Mouse (Mus musculus) G1E (cell line): ENCODE measurements at regions not wholly inside any gene's neighbourhood (a gene's known extent, or its start where the extent isn't known, plus 50 kb on each side); places are given as distances from the start of the nearest gene placed in this dataset.

Source experiments
- ATAC-seq: 2 replicates; pipeline ENCODE4 v1.8.0; 2016; ENCODE audit warnings: mild to moderate bottlenecking; ENCODE audit not compliant: insufficient number of reproducible peaks, poor library complexity, low FRiP score, severe bottlenecking; ENCODE audit errors: extremely low read depth
- DNase-seq: peaks from one replicate; pipeline ENCODE4 v3.0.0; 2012; ENCODE audit warnings: low spot score
- H3K27me3 ChIP-seq: 2 replicates; pipeline ENCODE4 v1.6.1; 2012; ENCODE audit warnings: mild to moderate bottlenecking, low read length, inconsistent platforms; ENCODE audit not compliant: insufficient read depth
- H3K36me3 ChIP-seq: replicated peaks from 2 replicates; pipeline ENCODE3; 2012; ENCODE audit warnings: mild to moderate bottlenecking, inconsistent platforms
- H3K4me1 ChIP-seq: 2 replicates; pipeline ENCODE4 v1.6.1; 2012; ENCODE audit warnings: low read depth, low read length, inconsistent platforms, mixed read lengths; ENCODE audit not compliant: insufficient read depth
- H3K4me3 ChIP-seq: 2 replicates; pipeline ENCODE4 v1.5.1; 2012; ENCODE audit warnings: low read depth, mild to moderate bottlenecking, inconsistent platforms, low read length, moderate library complexity, mixed read lengths
- H3K9me3 ChIP-seq: replicated peaks from 2 replicates; pipeline ENCODE4 v1.6.1; 2012; ENCODE audit warnings: inconsistent platforms
- CTCF ChIP-seq: IDR thresholded peaks from 2 replicates; pipeline ENCODE4 v1.5.1; 2012; ENCODE audit warnings: low read depth, low read length, inconsistent platforms, mixed read lengths
- GATA1 ChIP-seq: IDR thresholded peaks from 2 replicates; pipeline ENCODE4 v1.6.1; 2012; ENCODE audit warnings: borderline replicate concordance, low read length, inconsistent platforms, mixed read lengths
- GATA2 ChIP-seq: IDR thresholded peaks from 2 replicates; pipeline ENCODE4 v1.6.1; 2012; ENCODE audit warnings: low read depth, low read length, inconsistent platforms, borderline replicate concordance
- POLR2AphosphoS5 ChIP-seq: IDR thresholded peaks from 2 replicates; pipeline ENCODE4 v1.6.1; 2012; ENCODE audit warnings: low read depth, low read length, inconsistent platforms; ENCODE audit not compliant: insufficient replicate concordance
- TAL1 ChIP-seq: conservative IDR thresholded peaks from 2 replicates; pipeline ENCODE4 v1.6.1; 2012; ENCODE audit warnings: low read depth, low read length, inconsistent platforms, mixed read lengths

GRCm38 (mm10) chr13:52057456-52057855, 211.0 kb downstream of the Gadd45g start:
- peaks cover 7% of the 10 kb centered on the region; the same call in 1 of the 2 replicates for H3K27me3 ChIP-seq
- no peaks in the 10 kb centered on the region for H3K36me3 ChIP-seq
- TF ChIP-seq TAL1 (no peak), POLR2AphosphoS5 (no peak), CTCF (no peak), GATA1 (no peak), GATA2 (no peak)
- H3K4me3 ChIP-seq: no peak overlapping the region
- H3K4me1 ChIP-seq: no peaks in the 10 kb centered on the region
- no peaks in the 10 kb centered on the region for H3K9me3 ChIP-seq
- DNase-seq (no peak), ATAC-seq (no peak)

GRCm38 (mm10) chr13:52059756-52060417, 213.4 kb downstream of the Gadd45g start:
- no peak for ATAC-seq
- TF ChIP-seq CTCF: no peak
- TF ChIP-seq GATA1: no peak
- TF ChIP-seq POLR2AphosphoS5: no peak
- no peak for TF ChIP-seq GATA2
- TF ChIP-seq TAL1: no peak
- Histone ChIP-seq H3K9me3 (no peaks in the 10 kb centered on the region), H3K4me3 (no peak overlapping the region), H3K36me3 (no peaks in the 10 kb centered on the region), H3K27me3 (peaks cover 7% of the 10 kb centered on the region; the same call in 1 of the 2 replicates), H3K4me1 (no peaks in the 10 kb centered on the region)
- no peak for DNase-seq

- TF ChIP-seq GATA2 (no peak), POLR2AphosphoS5 (no peak)
- Histone ChIP-seq H3K4me3 (no peak overlapping the region), H3K36me3 (no peaks in the 10 kb centered on the region), H3K27me3 (peaks cover 7% of the 10 kb centered on the region; the same call in 1 of the 2 replicates), H3K9me3 (no peaks in the 10 kb centered on the region), H3K4me1 (no peaks in the 10 kb centered on the region)
- ATAC-seq (no peak), DNase-seq (no peak)
Measured at GRCm38 (mm10) chr13:52060418-52060870, 214.0 kb downstream of the Gadd45g start.

- ATAC-seq (no peak), DNase-seq (no peak)
- TF ChIP-seq GATA1: no peak
- no peak for TF ChIP-seq POLR2AphosphoS5
- TF ChIP-seq GATA2: no peak
- no peak for TF ChIP-seq CTCF
- no peak for TF ChIP-seq TAL1
- H3K27me3 ChIP-seq: peaks cover 7% of the 10 kb centered on the region; the same call in 1 of the 2 replicates
- H3K9me3 ChIP-seq: no peaks in the 10 kb centered on the region
- no peaks in the 10 kb centered on the region for H3K36me3 ChIP-seq
- H3K4me3 ChIP-seq: no peak overlapping the region
- H3K4me1 ChIP-seq: no peaks in the 10 kb centered on the region
Measured at GRCm38 (mm10) chr13:52061454-52061853, 215.0 kb downstream of the Gadd45g start.

GRCm38 (mm10) chr13:52061881-52062280, 215.4 kb downstream of the Gadd45g start:
- H3K27me3 ChIP-seq: peaks cover 7% of the 10 kb centered on the region; the same call in 1 of the 2 replicates
- no peak for DNase-seq
- no peak overlapping the region for H3K4me3 ChIP-seq
- TF ChIP-seq GATA1 (no peak), POLR2AphosphoS5 (no peak), GATA2 (no peak), CTCF (no peak), TAL1 (no peak)
- no peak for ATAC-seq
- no peaks in the 10 kb centered on the region for H3K36me3 ChIP-seq
- H3K4me1 ChIP-seq: no peaks in the 10 kb centered on the region
- no peaks in the 10 kb centered on the region for H3K9me3 ChIP-seq

GRCm38 (mm10) chr13:52062576-52062975, 216.1 kb downstream of the Gadd45g start:
- no peak for TF ChIP-seq GATA2
- TF ChIP-seq TAL1: no peak
- TF ChIP-seq POLR2AphosphoS5: no peak
- TF ChIP-seq GATA1: no peak
- no peak for TF ChIP-seq CTCF
- DNase-seq (no peak), ATAC-seq (no peak)
- Histone ChIP-seq H3K36me3 (no peaks in the 10 kb centered on the region), H3K9me3 (no peaks in the 10 kb centered on the region), H3K4me3 (no peak overlapping the region), H3K4me1 (no peaks in the 10 kb centered on the region), H3K27me3 (peaks cover 6% of the 10 kb centered on the region; the same call in 1 of the 2 replicates)
